Mouse (Mus musculus) layer of hippocampus, adult 8-10 months (tissue): ENCODE results near the gene Fez2. TPM values are rescaled to one million over a fixed set of nuclear protein-coding genes. Genes with fewer than 3 reads are reported as not detected.
A peak's percentile ranks its signal among the peaks of the same experiment; 100 is the strongest.

Experiments used
- DNase-seq, 2 experiments: peaks; one replicate each; pipeline ENCODE4 v3.0.0; 2022; ENCODE audit warnings: low spot score in 2 of 2
- total RNA-seq, 4 experiments: library from RNA; stranded (reverse); gene quantifications; 2 replicates each; pipeline ENCODE4 v1.2.4; 2022

Fez2 gene
- 10 to 100 TPM; 34.4 to 40.9 (median 36.8) TPM for total RNA-seq

- DNase-seq = peak; percentile 82 to 89
Measured at GRCm38 (mm10) chr17:78417381-78418281, at the start of gene Fez2. Gene Fez2 (minus strand): TSS chr17:78418152.

- DNase-seq = no peak
Measured at GRCm38 (mm10) chr17:78465500-78465899, 47.5 kb upstream of the Fez2 start.

- no peak for DNase-seq
Measured at GRCm38 (mm10) chr17:78465071-78465470, 47.1 kb upstream of the Fez2 start.

- DNase-seq = no peak
Measured at GRCm38 (mm10) chr17:78460140-78460539, 42.2 kb upstream of the Fez2 start.

GRCm38 (mm10) chr17:78455556-78455955 is 37.6 kb upstream of the Fez2 start:
- peak; percentile 5 to 9 for DNase-seq

GRCm38 (mm10) chr17:78455114-78455513 is 37.2 kb upstream of the Fez2 start:
- DNase-seq = peak; percentile 22 to 64

- peak; percentile 12 to 37 for DNase-seq
Measured at GRCm38 (mm10) chr17:78454189-78454977, 36.4 kb upstream of the Fez2 start.

GRCm38 (mm10) chr17:78453529-78453928 is 35.6 kb upstream of the Fez2 start:
- DNase-seq = no peak

- DNase-seq = no peak
Measured at GRCm38 (mm10) chr17:78451886-78452285, 33.9 kb upstream of the Fez2 start.

GRCm38 (mm10) chr17:78451332-78451793 is 33.4 kb upstream of the Fez2 start:
- no peak for DNase-seq

GRCm38 (mm10) chr17:78449635-78450197 is 31.8 kb upstream of the Fez2 start:
- no peak for DNase-seq

GRCm38 (mm10) chr17:78444826-78445225 is 26.9 kb upstream of the Fez2 start:
- DNase-seq = no peak

- no peak for DNase-seq
Measured at GRCm38 (mm10) chr17:78440771-78441170, 22.8 kb upstream of the Fez2 start.

- no peak for DNase-seq
Measured at GRCm38 (mm10) chr17:78437161-78437560, 19.2 kb upstream of the Fez2 start.

GRCm38 (mm10) chr17:78435661-78436060 is 17.7 kb upstream of the Fez2 start:
- no peak for DNase-seq

GRCm38 (mm10) chr17:78434746-78435145 is 16.8 kb upstream of the Fez2 start:
- peak in 1 of 2 experiments; percentile 11 for DNase-seq

GRCm38 (mm10) chr17:78430374-78430773 is 12.4 kb upstream of the Fez2 start:
- DNase-seq = no peak

GRCm38 (mm10) chr17:78429051-78429450 is 11.1 kb upstream of the Fez2 start:
- no peak for DNase-seq

GRCm38 (mm10) chr17:78425026-78425425 is 7.1 kb upstream of the Fez2 start:
- no peak for DNase-seq

GRCm38 (mm10) chr17:78419216-78419615 is 1.3 kb upstream of the Fez2 start:
- no peak for DNase-seq

- no peak for DNase-seq
Measured at GRCm38 (mm10) chr17:78415255-78415654, 2.7 kb downstream of the Fez2 start.

- DNase-seq = no peak
Measured at GRCm38 (mm10) chr17:78409900-78410299, 8.1 kb downstream of the Fez2 start.
